Mouse (Mus musculus) neural tube, embryonic 11.5 days (tissue): Measurements from ENCODE around the gene Myo1d. TPM values are rescaled to one million over a fixed set of nuclear protein-coding genes. Genes with fewer than 3 reads are reported as not detected.

Experiments used
- ATAC-seq: fragments of 200-750 bp; cut with Nextera tagmentation; 2 replicates; pipeline ENCODE4 v1.8.0; 2017; ENCODE audit warnings: moderate number of reproducible peaks, mild to moderate bottlenecking, moderate TSS enrichment, moderate library complexity; ENCODE audit not compliant: insufficient read depth, low FRiP score, low TSS enrichment
- DNase-seq: peaks from one replicate; pipeline ENCODE4 v3.0.0-alpha.2; 2015; ENCODE audit warnings: low spot score
- H3K27ac ChIP-seq: fragments of 300-500 bp; sonication (generic); 2 replicates; pipeline ENCODE4 v1.5.1; 2014; ENCODE audit warnings: low read depth, mild to moderate bottlenecking, low read length
- H3K27me3 ChIP-seq: fragments of 300-500 bp; sonication (generic); 2 replicates; pipeline ENCODE4 v1.6.1; 2014; ENCODE audit warnings: mild to moderate bottlenecking, low read length, mixed read lengths; ENCODE audit not compliant: control insufficient read depth, insufficient read depth
- H3K36me3 ChIP-seq: fragments of 300-500 bp; sonication (generic); 2 replicates; pipeline ENCODE4 v1.6.1; 2014; ENCODE audit warnings: mild to moderate bottlenecking, low read length, moderate library complexity, mixed read lengths; ENCODE audit not compliant: control insufficient read depth, insufficient read depth
- H3K4me1 ChIP-seq: fragments of 300-500 bp; sonication (generic); 2 replicates; pipeline ENCODE4 v1.6.1; 2014; ENCODE audit warnings: low read length, mixed read lengths; ENCODE audit not compliant: control insufficient read depth, insufficient read depth
- H3K4me2 ChIP-seq: fragments of 300-500 bp; sonication (generic); 2 replicates; pipeline ENCODE4 v1.6.1; 2014; ENCODE audit warnings: low read depth, mild to moderate bottlenecking, moderate library complexity
- H3K4me3 ChIP-seq: fragments of 300-500 bp; sonication (generic); 2 replicates; pipeline ENCODE4 v1.5.1; 2014; ENCODE audit warnings: low read depth, low read length
- H3K9ac ChIP-seq: fragments of 300-500 bp; sonication (generic); 2 replicates; pipeline ENCODE4 v1.6.1; 2014; ENCODE audit warnings: mild to moderate bottlenecking, low read length
- H3K9me3 ChIP-seq: fragments of 300-500 bp; sonication (generic); 2 replicates; pipeline ENCODE4 v1.6.1; 2016; ENCODE audit warnings: low read length; ENCODE audit not compliant: control insufficient read depth
- WGBS: fragments of 180-500 bp; shearing (Covaris S2); extraction: QIAGEN DNeasy Blood & Tissue Kit; methylation state at CpG from one replicate; pipeline ENCODE4 v1.1.7; 2014; 5-methylcytosine and 5-hydroxymethylcytosine counted together
- polyA plus RNA-seq: library from polyadenylated mRNA; unstranded; fragments of >200 nt; fragmentation: Nextera tagmentation; extraction: Ambion mirVana; gene quantifications from 2 replicates; pipeline ENCODE4 v1.2.1, GENCODE M21; 2014

The Myo1d gene
- polyA plus RNA-seq, 1 experiment from 2014 or later: 2.8 TPM

- no peak for ATAC-seq
- Histone ChIP-seq H3K4me2 (no peak overlapping the region), H3K27ac (no peak overlapping the region), H3K9ac (no peak overlapping the region), H3K9me3 (no peaks in the 10 kb centered on the region), H3K4me1 (no peaks in the 10 kb centered on the region), H3K4me3 (no peak overlapping the region), H3K36me3 (no peaks in the 10 kb centered on the region), H3K27me3 (no peaks in the 10 kb centered on the region)
- WGBS: 85% methylated on average over 9 of the region's 9 CpGs
- DNase-seq: no peak
Observed at GRCm38 (mm10) chr11:80723406-80724047, 56.3 kb downstream of the Myo1d start.

- no peaks in the 10 kb centered on the region for H3K9me3 ChIP-seq
- no peaks in the 10 kb centered on the region for H3K27me3 ChIP-seq
- DNase-seq (no peak), ATAC-seq (no peak)
- H3K36me3 ChIP-seq: no peaks in the 10 kb centered on the region
- no peak overlapping the region for H3K27ac ChIP-seq
- WGBS: 74% methylated on average over 1 of the region's 1 CpGs
- H3K9ac ChIP-seq: no peak overlapping the region
- no peak overlapping the region for H3K4me3 ChIP-seq
- H3K4me1 ChIP-seq: no peaks in the 10 kb centered on the region
- H3K4me2 ChIP-seq: no peak overlapping the region
Observed at GRCm38 (mm10) chr11:80719014-80719413, 60.8 kb downstream of the Myo1d start.

DNA sequence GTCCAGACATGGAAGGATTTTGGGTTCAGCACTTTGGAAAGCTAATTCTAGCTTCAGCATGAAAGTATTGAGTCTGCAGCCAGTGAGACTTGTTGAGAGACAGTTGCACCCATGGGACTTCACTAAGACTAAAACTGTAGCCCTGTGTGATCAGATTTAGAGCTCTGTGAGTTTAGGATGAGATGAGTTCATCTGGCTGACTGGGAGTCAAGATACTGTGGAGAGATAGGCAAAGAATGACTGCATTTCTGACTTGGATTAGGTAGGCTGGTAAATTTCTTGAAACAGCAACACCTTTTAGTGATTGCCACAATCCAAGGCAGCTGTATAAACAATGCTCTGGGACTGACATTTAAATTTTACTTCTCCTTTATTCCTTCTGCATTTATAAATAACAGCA is 61.8 kb downstream of the Myo1d start:
- Histone ChIP-seq H3K4me3 (no peak overlapping the region), H3K9ac (no peak overlapping the region), H3K9me3 (no peaks in the 10 kb centered on the region), H3K27ac (no peak overlapping the region), H3K4me1 (no peaks in the 10 kb centered on the region), H3K27me3 (no peaks in the 10 kb centered on the region), H3K36me3 (no peaks in the 10 kb centered on the region), H3K4me2 (no peak overlapping the region)
- ATAC-seq (no peak), DNase-seq (no peak)

DNA sequence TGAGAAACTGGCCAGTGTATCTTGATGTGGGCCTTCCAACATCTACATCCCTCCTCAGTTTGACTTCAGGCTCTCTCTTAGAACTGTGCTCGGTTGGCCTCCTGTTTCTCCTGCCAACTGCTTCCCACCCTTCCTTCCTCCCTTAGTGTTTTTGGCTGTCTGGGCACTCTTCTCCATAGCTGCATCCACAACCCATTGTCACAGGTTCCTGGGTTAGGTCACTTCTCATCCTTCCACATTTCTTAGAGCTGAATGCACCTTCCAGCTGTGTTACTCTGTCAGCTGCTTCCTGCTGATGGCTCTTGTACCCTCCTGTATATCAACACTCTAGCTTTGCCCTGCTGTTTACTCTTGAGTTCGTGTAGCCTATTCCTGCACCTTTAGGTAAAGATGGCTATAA is 64.7 kb downstream of the Myo1d start:
- DNase-seq: no peak
- ATAC-seq: no peak
- no peaks in the 10 kb centered on the region for H3K36me3 ChIP-seq
- no peaks in the 10 kb centered on the region for H3K9me3 ChIP-seq
- H3K27me3 ChIP-seq: no peaks in the 10 kb centered on the region
- no peaks in the 10 kb centered on the region for H3K4me1 ChIP-seq
- H3K4me3 ChIP-seq: no peak overlapping the region
- no peak overlapping the region for H3K27ac ChIP-seq
- no peak overlapping the region for H3K9ac ChIP-seq
- no peak overlapping the region for H3K4me2 ChIP-seq
- WGBS: 85% methylated on average over 2 of the region's 2 CpGs

DNA sequence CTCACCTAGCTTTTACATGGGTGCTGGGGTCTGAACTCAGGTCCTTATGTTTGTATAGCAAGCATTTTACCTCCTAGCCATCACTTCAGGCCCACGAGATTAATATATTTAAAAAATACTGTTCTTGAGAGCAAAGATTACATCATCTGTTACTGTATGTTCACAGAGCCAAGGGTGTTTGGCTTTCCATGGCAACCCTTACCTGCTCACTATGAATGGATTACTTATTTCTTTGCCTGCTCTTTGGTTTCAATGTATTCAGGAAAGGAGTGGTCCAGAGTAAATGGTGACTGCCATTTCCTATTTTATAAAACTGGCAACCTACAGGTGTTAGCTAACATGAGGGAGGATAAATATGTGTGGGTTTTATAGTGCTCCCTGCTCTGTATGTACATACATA is 66.1 kb downstream of the Myo1d start:
- DNase-seq (no peak), ATAC-seq (no peak)
- H3K9me3 ChIP-seq: no peaks in the 10 kb centered on the region
- no peak overlapping the region for H3K4me2 ChIP-seq
- H3K27me3 ChIP-seq: no peaks in the 10 kb centered on the region
- H3K27ac ChIP-seq: no peak overlapping the region
- WGBS: 68% methylated on average over 1 of the region's 1 CpGs
- no peaks in the 10 kb centered on the region for H3K36me3 ChIP-seq
- H3K9ac ChIP-seq: no peak overlapping the region
- H3K4me3 ChIP-seq: no peak overlapping the region
- no peaks in the 10 kb centered on the region for H3K4me1 ChIP-seq

DNA sequence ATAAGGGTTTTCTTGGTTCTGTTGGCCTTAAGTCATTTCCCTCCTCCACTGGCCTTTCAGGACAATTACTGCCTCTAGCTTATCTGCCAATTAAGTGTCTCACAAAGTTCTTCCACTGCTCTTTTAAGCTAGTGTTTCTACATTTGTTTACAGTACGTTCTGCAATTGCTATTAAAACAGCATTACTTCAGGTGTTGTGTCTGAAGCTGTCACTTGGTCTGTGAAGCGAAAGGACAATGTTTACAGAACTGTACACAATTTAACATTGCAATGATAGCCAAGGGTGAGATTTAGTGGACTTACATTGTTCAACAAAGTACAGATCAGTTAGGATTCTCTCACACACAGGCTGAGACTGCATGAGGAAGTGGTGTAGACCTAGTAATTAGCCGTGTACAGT is 67.6 kb downstream of the Myo1d start:
- H3K4me3 ChIP-seq: no peak overlapping the region
- H3K9ac ChIP-seq: no peak overlapping the region
- no peak for ATAC-seq
- no peak overlapping the region for H3K4me2 ChIP-seq
- no peak overlapping the region for H3K27ac ChIP-seq
- H3K36me3 ChIP-seq: no peaks in the 10 kb centered on the region
- no peaks in the 10 kb centered on the region for H3K27me3 ChIP-seq
- 82% methylated on average over 3 of the region's 3 CpGs for WGBS
- no peaks in the 10 kb centered on the region for H3K9me3 ChIP-seq
- no peak for DNase-seq
- H3K4me1 ChIP-seq: no peaks in the 10 kb centered on the region

DNA sequence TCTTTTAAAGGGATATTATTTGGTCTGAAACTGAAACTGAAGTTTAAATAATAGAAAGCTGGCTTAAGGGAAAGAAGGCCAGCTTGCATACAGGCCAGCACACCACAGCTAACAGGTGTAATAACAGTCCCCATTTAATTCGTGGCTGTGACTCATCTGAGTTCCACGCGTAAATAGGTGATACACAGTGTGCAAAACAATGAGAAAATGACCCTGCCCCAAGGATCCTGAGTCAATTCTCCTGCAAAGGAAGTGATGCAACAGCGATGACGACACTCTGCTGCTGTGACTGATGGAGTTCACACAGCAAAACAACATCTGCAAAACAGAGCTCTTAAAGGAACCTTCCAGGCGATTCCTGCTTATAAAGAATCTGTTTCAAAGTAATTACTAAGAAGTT is 68.5 kb downstream of the Myo1d start:
- ATAC-seq: no peak
- no peaks in the 10 kb centered on the region for H3K9me3 ChIP-seq
- 75% methylated on average over 6 of the region's 6 CpGs for whole genome bisulfite sequencing
- H3K9ac ChIP-seq: no peak overlapping the region
- H3K27ac ChIP-seq: no peak overlapping the region
- no peaks in the 10 kb centered on the region for H3K4me1 ChIP-seq
- H3K36me3 ChIP-seq: no peaks in the 10 kb centered on the region
- DNase-seq: no peak
- no peak overlapping the region for H3K4me2 ChIP-seq
- H3K4me3 ChIP-seq: no peak overlapping the region
- no peaks in the 10 kb centered on the region for H3K27me3 ChIP-seq

- ATAC-seq: no peak
- H3K27ac ChIP-seq: no peak overlapping the region
- H3K4me1 ChIP-seq: no peaks in the 10 kb centered on the region
- no peak overlapping the region for H3K9ac ChIP-seq
- 86% methylated on average over 4 of the region's 4 CpGs for WGBS
- H3K4me3 ChIP-seq: no peak overlapping the region
- no peaks in the 10 kb centered on the region for H3K27me3 ChIP-seq
- no peaks in the 10 kb centered on the region for H3K9me3 ChIP-seq
- no peak overlapping the region for H3K4me2 ChIP-seq
- DNase-seq: no peak
- H3K36me3 ChIP-seq: no peaks in the 10 kb centered on the region
Observed at GRCm38 (mm10) chr11:80700611-80701010, 79.2 kb downstream of the Myo1d start.

- DNase-seq (no peak), ATAC-seq (no peak)
- H3K4me1 ChIP-seq: no peaks in the 10 kb centered on the region
- H3K27ac ChIP-seq: no peak overlapping the region
- H3K27me3 ChIP-seq: no peaks in the 10 kb centered on the region
- no peak overlapping the region for H3K9ac ChIP-seq
- H3K4me2 ChIP-seq: no peak overlapping the region
- 79% methylated on average over 3 of the region's 3 CpGs for WGBS
- no peak overlapping the region for H3K4me3 ChIP-seq
- H3K9me3 ChIP-seq: no peaks in the 10 kb centered on the region
- H3K36me3 ChIP-seq: no peaks in the 10 kb centered on the region
Observed at GRCm38 (mm10) chr11:80698721-80699120, 81.1 kb downstream of the Myo1d start.
